Comparison of ENCODE assay signal across 8 mouse cellular contexts in genomic region chr19:16372752-16373486, GRCm38 (mm10).
DNase-seq lines count a peak whose midpoint lies in the region; ATAC-seq and TF ChIP-seq lines count a peak whose summit lies in the region.

No protein-coding gene starts in this region.

- TF ChIP-seq CTCF in intestine, postnatal 0 days (IDR thresholded peaks at IDR 0.05; ENCODE audit: low read depth), result no peak
- TF ChIP-seq CTCF in thymus, adult 2 months (IDR thresholded peaks at IDR 0.05; ENCODE audit: borderline replicate concordance, control insufficient read depth, extremely low read depth, insufficient read depth, low read length, poor library complexity), result no peak

- WGBS in intestine, embryonic 15.5 days, result 68% methylated on average over 9 of the region's 9 CpGs
- 77% methylated on average over 9 of the region's 9 CpGs for WGBS in intestine, postnatal 0 days
- WGBS in hindbrain, embryonic 11.5 days, result 78% methylated on average over 9 of the region's 9 CpGs
- 61% methylated on average over 9 of the region's 9 CpGs for WGBS in macrophage (ENCODE audit: missing documents)
- WGBS in thymus, adult 2 months, result 47% methylated on average over 9 of the region's 9 CpGs

- peaks cover 32% of the 10 kb centered on the region for H3K4me1 ChIP-seq in intestine, embryonic 15.5 days (replicated peaks)
- H3K4me1 ChIP-seq in intestine, postnatal 0 days (replicated peaks; ENCODE audit: control insufficient read depth, insufficient read depth, low read length), result peaks cover 13% of the 10 kb centered on the region; the same call in 1 of the 2 replicates
- peaks cover 4% of the 10 kb centered on the region for H3K4me1 ChIP-seq in hindbrain, embryonic 11.5 days (replicated peaks; ENCODE audit: control insufficient read depth, insufficient read depth, low read length)
- peaks cover 23% of the 10 kb centered on the region for H3K4me1 ChIP-seq in thymus, adult 2 months (replicated peaks; ENCODE audit: control insufficient read depth, insufficient read depth, low read length)

- H3K9me3 ChIP-seq in intestine, embryonic 15.5 days, result no peaks in the 10 kb centered on the region
- H3K9me3 ChIP-seq in intestine, postnatal 0 days (ENCODE audit: control insufficient read depth), result no peaks in the 10 kb centered on the region
- H3K9me3 ChIP-seq in hindbrain, embryonic 11.5 days (ENCODE audit: control insufficient read depth, low read length), result no peaks in the 10 kb centered on the region

- no peaks in the 10 kb centered on the region for H3K27me3 ChIP-seq in intestine, embryonic 15.5 days (replicated peaks)
- H3K27me3 ChIP-seq in intestine, postnatal 0 days (replicated peaks; ENCODE audit: control insufficient read depth, insufficient read depth, low read length), result no peaks in the 10 kb centered on the region
- H3K27me3 ChIP-seq in hindbrain, embryonic 11.5 days (ENCODE audit: control insufficient read depth, insufficient read depth, low read length), result no peaks in the 10 kb centered on the region
- no peaks in the 10 kb centered on the region for H3K27me3 ChIP-seq in thymus, adult 2 months (ENCODE audit: control insufficient read depth, insufficient read depth, low read length)

- H3K4me2 ChIP-seq in intestine, embryonic 15.5 days (replicated peaks), result no peak overlapping the region
- no peak overlapping the region for H3K4me2 ChIP-seq in intestine, postnatal 0 days (replicated peaks; ENCODE audit: low read depth)
- H3K4me2 ChIP-seq in hindbrain, embryonic 11.5 days (replicated peaks; ENCODE audit: low read depth, low read length), result no peak overlapping the region

- H3K9ac ChIP-seq in intestine, embryonic 15.5 days, result no peak overlapping the region
- no peak overlapping the region for H3K9ac ChIP-seq in intestine, postnatal 0 days (ENCODE audit: low read depth, low read length)
- no peak overlapping the region for H3K9ac ChIP-seq in hindbrain, embryonic 11.5 days (ENCODE audit: low read depth, low read length)

- DNase-seq in c-Kit-positive CD71-negative TER-119-negative erythroid progenitor cells, embryonic 14.5 days (ENCODE audit: low read depth), result peak; percentile 45
- DNase-seq in hindbrain, embryonic 11.5 days (ENCODE audit: low spot score), result no peak
- DNase-seq in thymus, adult 2 months, result peak; percentile 75
- DNase-seq in right cerebral cortex, postnatal 25 days, result no peak
- no peak for DNase-seq in T-cell, adult 2 months (ENCODE audit: low spot score)

- no peak overlapping the region for H3K4me3 ChIP-seq in intestine, embryonic 15.5 days (replicated peaks)
- no peak overlapping the region for H3K4me3 ChIP-seq in intestine, postnatal 0 days (ENCODE audit: low read depth, low read length)
- H3K4me3 ChIP-seq in hindbrain, embryonic 11.5 days (ENCODE audit: low read depth, low read length), result no peak overlapping the region
- H3K4me3 ChIP-seq in macrophage (ENCODE audit: inconsistent target), result no peak overlapping the region
- H3K4me3 ChIP-seq in thymus, adult 2 months (ENCODE audit: control insufficient read depth, insufficient read depth, low read length), result no peak overlapping the region

- no peaks in the 10 kb centered on the region for H3K36me3 ChIP-seq in intestine, embryonic 15.5 days
- peaks cover 8% of the 10 kb centered on the region for H3K36me3 ChIP-seq in intestine, postnatal 0 days (ENCODE audit: control insufficient read depth, insufficient read depth)
- H3K36me3 ChIP-seq in hindbrain, embryonic 11.5 days (ENCODE audit: control insufficient read depth, insufficient read depth, low read length), result no peaks in the 10 kb centered on the region
- H3K36me3 ChIP-seq in macrophage (ENCODE audit: inconsistent target), result peaks cover 9% of the 10 kb centered on the region; the same call in 1 of the 2 replicates
- H3K36me3 ChIP-seq in thymus, adult 2 months (ENCODE audit: control insufficient read depth, insufficient read depth, low read length), result no peaks in the 10 kb centered on the region

- H3K79me2 ChIP-seq in macrophage (ENCODE audit: inconsistent target), result peaks cover 86% of the 10 kb centered on the region

- H3K27ac ChIP-seq in intestine, embryonic 15.5 days, result no peak overlapping the region
- H3K27ac ChIP-seq in intestine, postnatal 0 days (ENCODE audit: low read depth, low read length), result no peak overlapping the region
- no peak overlapping the region for H3K27ac ChIP-seq in hindbrain, embryonic 11.5 days (ENCODE audit: low read depth, low read length)
- H3K27ac ChIP-seq in macrophage, result peak overlapping the region; percentile 45
- H3K27ac ChIP-seq in thymus, adult 2 months (ENCODE audit: control insufficient read depth, insufficient read depth, low read length), result peak overlapping the region; percentile 32; the same call in 1 of the 2 replicates

- no peak for TF ChIP-seq POLR2A in thymus, adult 2 months (IDR thresholded peaks at IDR 0.05; ENCODE audit: control insufficient read depth, extremely low read depth, insufficient read depth, low read length, poor library complexity)

- 0 out of 2 replicates have a peak, but pooled peaks have one; percentile 13 for ATAC-seq in intestine, embryonic 15.5 days
- ATAC-seq in intestine, postnatal 0 days, result no peak
- ATAC-seq in hindbrain, embryonic 11.5 days (ENCODE audit: low FRiP score), result peak; percentile 49; the same call in 1 of the 2 replicates

Comparison
In these comparisons a context has a peak if more than half of its experiments do, and no peak if none do; other contexts are left out.
1. H3K27ac ChIP-seq: peak in macrophage (single experiment) and thymus, adult 2 months (single experiment); none in intestine, embryonic 15.5 days (single experiment), intestine, postnatal 0 days (single experiment) and hindbrain, embryonic 11.5 days (single experiment).
2. DNase-seq: peak in c-Kit-positive CD71-negative TER-119-negative erythroid progenitor cells, embryonic 14.5 days (single experiment) and thymus, adult 2 months (single experiment); none in hindbrain, embryonic 11.5 days (single experiment), right cerebral cortex, postnatal 25 days (single experiment) and T-cell, adult 2 months (single experiment).